Mouse (Mus musculus): ENCODE measurements around the gene Rfc4.
"Not testable (repeated sequence)": the region's sequence is repeated elsewhere in the genome, so short reads cannot be mapped to it uniquely, and the experiment has no call there.

The Rfc4 gene

DNA sequence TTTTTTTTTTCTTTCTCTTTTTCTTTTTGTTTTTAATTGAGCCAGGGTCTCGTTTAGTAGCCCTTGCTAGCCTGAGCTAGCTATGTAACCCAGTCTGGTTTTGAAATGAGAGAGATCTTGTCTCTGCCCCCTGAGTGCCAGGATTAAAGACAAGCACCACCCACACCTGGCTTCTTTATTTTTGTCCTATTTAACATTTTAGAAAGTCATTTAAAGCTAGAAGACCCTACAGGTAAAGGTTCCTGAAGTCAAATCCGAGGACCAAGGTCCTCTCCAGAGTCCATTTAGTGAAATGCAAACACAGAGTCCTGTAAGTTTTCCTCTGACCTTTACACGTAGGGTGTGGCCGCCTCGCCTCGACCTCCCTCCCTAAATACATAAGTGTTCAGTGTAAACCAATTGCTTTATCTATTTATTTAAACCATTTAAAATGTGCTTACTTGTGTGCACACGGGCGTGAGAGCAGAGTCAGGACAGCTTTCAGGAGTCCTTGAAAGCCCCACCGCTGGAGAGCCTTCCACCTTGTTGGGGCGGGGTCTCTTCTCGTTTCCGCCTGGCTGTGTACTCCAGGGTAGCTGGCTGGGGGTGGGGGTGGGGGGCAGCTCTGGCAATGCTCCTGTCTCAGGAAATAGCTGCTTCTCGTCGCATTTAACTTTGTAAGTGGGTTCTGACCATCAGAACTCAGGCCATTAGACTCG is 25.0 kb downstream of the Rfc4 start:
- no peak for DNase-seq (ENCODE audit: low read depth, low spot score)

DNA sequence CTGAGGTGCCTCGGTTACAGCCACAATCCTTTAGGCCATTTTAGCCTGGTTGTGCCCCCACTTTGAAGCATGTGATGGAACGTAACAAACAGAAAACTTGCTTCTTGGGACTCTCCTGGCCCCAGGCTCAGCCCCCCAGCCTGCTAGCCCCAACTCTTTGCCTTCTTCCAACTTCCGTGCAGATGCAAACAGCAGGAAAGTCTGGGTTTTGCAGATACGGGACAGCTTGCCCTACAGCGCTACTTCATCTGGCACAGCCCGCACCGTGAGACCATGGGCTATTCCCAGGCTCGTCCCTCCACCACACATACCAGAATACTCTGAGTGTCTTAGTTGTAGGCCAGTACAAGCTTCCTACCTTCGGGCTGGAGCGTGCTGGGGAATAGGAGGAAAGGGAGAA is 26.9 kb downstream of the Rfc4 start:
- no peak for DNase-seq (ENCODE audit: low read depth, low spot score)

DNA sequence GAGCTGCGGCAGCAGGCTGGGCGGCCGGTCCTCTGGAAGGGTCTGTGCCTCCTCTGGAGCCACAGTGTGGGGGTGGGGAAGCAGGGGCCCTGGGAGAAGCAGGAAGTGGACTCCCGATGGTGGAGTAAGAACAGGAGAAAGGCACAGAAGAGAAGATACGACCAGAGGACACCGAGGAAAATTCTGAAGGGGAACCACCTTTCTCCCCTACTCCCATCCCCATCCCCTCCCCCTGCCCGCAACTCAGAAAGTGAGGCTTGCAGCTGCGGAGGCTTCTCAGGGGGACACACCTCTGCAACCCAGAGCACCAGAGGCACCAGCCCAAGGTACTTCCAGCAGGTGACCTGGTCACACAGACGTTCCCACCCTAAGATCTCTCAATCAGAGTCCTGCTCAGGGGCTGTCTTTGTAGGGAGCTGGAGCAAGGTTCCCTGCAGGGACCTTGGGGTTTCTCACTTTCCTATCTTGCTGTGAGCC is 27.4 kb downstream of the Rfc4 start:
- no peak for DNase-seq (ENCODE audit: low read depth, low spot score)

DNA sequence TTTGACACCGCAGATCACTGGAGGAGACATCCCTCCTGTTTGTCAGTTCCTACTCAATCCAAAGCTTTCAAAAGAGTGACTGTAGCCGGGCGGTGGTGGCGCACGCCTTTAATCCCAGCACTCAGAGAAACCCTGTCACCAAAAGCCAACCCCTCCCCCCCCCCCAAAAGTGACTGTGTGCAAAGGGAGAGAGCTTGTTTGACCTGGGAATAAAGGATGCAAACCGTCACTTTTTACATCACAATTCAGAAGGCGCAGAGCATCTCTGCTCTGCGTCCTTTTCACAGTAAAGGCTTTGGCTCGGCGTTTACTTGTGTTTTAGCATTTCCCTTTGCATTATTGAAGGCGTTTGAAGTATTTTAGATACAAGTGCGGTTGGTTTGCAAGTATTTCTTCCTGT is 27.9 kb downstream of the Rfc4 start:
- DNase-seq (ENCODE audit: low read depth, low spot score): no peak

DNA sequence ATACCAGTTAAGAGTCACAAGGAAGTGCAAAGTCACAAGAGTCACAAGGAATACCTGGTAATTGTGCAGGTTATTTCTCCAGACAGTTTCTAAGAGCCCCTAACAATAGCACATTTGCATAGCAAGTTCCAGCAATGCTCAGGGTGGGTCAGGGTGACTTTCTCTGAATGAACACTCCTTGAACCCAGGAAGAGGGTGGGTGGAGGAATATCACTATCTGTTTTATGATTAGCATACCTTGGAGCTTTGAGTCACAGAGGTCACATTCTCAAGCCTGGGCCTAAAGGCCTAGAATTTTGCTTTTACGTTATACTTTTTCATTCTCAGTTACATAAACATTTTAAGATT is 29.5 kb downstream of the Rfc4 start:
- DNase-seq (ENCODE audit: low read depth, low spot score): not testable (repeated sequence)

DNA sequence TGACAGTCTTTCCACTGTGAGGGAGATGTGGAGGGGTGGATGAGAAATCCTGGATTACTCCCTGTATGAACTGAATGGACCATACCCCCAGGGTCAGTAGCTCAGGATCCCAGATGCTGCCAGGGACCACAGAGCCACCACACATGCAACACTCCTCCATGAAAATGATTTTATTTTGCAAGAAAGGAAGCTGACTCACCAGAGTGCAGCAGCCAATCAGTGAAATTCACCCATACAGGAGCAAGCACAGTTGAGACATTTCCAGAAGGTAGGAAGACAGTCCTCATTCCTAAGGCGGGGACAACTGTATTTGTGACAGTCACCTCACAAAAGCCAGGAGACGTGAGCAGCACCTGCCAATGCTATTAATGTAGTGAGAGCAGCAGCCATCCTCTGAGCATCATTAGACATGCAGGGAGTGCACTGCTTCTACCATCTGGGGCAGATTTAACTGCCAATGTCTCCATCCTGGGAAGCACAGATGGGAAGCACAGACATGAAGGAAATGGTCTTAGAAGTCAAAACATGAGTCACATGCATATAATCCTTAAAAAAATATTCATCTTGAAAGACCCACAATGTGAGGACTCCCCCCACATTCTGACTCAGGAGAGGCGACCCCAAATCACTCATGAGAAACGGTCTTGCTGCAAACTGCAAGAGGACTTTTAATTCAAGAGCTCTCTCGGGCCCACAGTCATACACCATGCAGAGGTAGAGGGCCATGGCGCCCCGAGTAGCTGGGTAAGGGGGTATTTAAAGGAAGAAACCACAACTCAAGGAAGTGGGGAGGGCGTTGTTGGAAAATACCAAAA is 30.0 kb downstream of the Rfc4 start:
- not testable (repeated sequence) for DNase-seq (ENCODE audit: low read depth, low spot score)

DNA sequence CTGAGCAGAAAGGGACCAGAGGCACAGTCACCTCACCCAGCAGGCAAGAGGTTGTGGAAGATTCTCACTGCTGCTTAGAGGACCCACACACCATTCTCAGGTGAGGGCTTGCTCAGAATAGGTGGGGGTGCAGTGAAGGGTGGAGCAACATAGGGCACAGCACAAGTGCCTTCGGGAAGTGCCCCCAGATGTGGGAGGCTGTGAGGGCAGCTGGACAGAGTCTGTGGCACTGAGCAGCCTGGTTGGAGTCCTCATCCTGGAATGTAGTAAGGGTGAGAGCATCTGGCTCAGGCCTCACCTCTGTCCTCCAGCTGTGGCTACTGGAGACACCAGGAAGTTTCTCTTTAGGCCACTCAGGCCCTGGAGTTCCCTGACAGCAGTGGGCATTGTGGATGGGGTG is 30.7 kb downstream of the Rfc4 start:
- not testable (repeated sequence) for DNase-seq (ENCODE audit: low read depth, low spot score)

DNA sequence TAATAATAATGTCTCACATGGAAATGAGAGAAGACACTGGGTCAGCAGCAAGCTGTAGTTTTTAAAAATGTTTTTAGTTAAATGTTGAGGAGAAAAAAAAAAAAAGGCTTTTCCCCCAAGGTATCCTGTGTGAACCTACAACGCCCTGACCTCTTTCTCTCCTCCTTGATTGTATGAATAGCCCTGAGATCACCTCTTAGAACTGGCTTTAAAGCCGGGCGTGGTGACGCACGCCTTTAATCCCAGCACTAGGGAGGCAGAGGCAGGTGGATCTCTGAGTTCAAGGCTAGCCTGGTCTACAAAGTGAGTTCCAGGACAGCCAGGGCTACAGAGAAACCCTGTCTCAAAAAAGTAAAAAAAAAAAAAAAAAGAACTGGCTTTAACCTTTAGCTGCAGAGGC is 32.0 kb downstream of the Rfc4 start:
- DNase-seq (ENCODE audit: low read depth, low spot score): not testable (repeated sequence)

DNA sequence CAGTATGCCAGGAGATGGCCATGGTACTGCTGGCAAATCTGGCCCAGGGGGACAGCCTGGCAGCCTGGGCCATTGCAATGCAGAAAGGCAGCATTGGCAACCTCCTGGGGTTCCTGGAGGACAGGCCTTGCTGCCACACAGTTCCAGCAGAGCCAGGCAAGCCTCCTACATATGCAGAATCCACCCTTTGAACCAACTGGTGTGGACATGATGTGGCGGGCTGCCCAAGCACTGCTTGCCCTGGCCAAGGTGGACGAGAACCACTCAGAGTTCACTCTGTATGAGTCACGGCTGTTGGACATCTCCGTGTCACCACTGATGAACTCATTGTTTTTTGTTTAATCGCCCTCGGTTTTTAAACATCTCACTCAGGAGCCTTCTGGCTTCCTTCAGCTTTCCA is 33.4 kb downstream of the Rfc4 start:
- DNase-seq (ENCODE audit: low read depth, low spot score): no peak

DNA sequence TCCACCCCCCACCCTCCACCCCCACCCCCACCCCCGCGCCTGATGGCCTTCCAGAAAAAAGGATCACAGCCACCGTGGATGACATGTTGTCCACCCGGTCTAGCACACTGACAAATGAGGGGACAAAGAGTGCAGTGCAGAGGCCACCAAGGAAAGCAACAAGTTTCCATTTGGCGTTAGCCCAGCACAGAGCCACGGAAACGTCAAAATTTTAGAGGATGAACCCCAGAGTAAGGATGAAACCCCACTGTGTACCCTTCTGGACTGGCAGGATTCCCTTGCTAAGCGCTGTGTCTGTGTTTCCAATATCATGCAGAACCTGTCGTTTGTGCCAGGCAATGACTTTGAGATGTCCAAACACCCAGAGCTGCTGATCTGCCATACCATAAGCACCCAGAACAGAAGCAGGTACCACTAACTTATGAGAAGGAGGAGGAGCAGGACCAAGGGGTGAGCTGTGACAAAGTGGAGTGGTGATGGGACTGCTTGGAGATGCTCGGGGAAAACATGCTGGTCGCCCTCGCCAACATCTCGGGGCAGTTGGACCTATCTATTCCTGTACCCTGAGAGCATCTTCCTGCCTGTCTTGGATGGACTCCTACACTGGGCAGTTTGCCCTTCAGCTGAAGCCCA is 34.1 kb downstream of the Rfc4 start:
- DNase-seq (ENCODE audit: low read depth, low spot score): no peak

DNA sequence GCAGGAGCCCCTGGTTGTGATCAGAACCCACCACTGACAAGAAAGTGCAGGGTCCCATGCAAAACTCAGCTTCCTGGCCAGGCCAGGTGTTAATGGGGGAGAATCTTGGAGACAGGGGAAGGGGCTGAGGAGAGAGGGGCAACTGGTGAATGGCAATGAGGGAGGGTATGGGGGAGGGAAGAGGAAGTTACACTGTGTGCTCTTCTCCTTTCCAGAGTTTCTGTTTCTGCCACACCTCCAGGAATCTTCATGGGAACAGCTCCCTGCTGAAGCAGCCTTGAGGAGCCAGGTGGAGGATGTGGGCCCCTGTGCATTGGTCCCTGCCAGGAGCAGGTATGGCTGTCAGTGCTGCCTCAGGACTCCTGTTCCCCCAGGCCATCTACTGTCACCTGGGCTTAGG is 36.2 kb downstream of the Rfc4 start:
- DNase-seq (ENCODE audit: low read depth, low spot score): not testable (repeated sequence)

DNA sequence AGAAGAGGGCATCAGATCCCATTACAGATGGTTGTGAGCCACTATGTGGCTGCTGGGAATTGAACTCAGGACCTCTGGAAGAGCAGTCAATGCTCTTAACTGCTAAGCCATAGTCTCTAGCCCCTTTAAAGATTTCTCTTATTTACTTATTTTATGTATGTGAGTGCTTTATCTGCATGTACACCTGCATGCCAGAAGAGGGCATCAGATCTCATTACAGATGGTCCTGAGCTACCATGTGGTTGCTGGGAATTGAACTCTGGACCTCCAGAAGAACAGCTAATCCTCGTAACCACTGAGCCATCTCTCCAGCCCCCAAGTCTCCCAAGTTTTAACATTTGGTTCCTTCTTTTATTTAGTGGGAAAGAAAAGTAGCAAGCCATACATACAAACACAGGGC is 39.0 kb downstream of the Rfc4 start:
- DNase-seq (ENCODE audit: low read depth, low spot score): not testable (repeated sequence)

DNA sequence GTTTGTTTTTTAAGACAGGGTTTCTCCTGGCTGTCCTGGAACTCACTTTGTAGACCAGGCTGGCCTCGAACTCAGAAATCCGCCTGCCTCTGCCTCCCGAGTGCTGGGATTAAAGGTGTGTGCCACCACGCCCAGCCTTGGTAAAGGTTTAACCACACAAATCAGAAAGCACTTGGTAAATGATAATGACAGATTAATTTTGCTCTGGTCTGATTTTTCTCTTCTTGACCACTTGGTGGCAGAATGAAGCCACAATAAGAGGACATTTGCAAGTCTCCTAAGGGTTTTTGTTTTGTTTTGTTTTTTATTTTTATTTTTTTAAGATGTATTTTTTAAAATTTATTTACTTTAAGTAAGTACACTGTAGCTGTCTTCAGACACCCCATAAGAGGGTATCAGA is 39.8 kb downstream of the Rfc4 start:
- DNase-seq (ENCODE audit: low read depth, low spot score): not testable (repeated sequence)

DNA sequence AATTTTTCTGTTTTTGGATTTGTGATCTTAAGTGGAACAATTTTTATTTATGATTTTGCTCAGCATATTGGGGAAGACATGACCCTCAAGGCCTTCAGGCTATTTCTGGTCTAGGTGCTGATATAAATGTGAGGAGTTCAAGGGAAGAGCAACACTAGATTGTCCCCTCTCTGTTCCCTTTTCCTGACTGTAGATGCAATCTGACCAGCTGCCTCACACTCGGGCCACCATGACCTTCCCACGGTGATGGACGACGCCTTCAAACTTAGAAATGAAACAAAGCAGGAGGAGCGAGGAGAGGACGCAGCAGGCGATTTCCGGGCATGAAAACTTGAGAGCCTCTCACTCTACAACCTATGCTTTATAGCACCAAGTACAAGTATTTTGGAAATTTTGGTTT is 40.4 kb downstream of the Rfc4 start:
- not testable (repeated sequence) for DNase-seq (ENCODE audit: low read depth, low spot score)

DNA sequence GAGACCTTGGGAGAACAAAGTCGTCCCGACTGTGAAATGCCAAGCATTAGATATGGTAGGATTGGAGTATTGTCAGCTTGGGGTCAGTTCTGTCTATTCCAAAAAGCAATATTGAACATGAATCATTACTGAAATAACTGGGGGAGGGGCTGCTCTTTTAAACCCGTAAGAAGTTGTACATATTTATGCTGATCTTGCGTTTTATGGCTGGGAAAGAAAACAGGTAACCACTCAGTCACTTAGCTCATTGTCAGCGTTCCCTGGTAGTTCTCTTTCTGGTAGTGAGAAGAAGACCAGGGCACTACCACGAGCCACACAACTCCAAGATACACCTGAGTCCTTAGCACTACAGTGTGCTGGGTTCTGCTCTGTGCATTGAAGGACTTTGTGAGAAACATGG is 50.0 kb downstream of the Rfc4 start:
- not testable (repeated sequence) for DNase-seq (ENCODE audit: low read depth, low spot score)

Measured in brain, embryonic 18.5 days (tissue).